20 mouse cellular contexts compared by ENCODE assay signal in genomic region chr13:73496137-73496536, GRCm38 (mm10). TPM values are rescaled to one million over a fixed set of nuclear protein-coding genes. Genes with fewer than 3 reads are reported as not detected.
"Had no signal": no experiment of that assay in that cellular context is flagged by ENCODE, and none has a peak within 500 bp of the region (broad histone marks: within the 10 kb centered on the region; RNA-seq: fewer than 3 reads in every experiment).

No protein-coding gene starts in this region.

- DNase-seq: lung, adult 18-20 months; lung, embryonic 14.5 days; lung, postnatal 14 days; lung, postnatal 4 days; midbrain, embryonic 14.5 days; right cerebral cortex, postnatal 14 days; thymus, adult 2 months; thymus, postnatal 25 days; thymus, postnatal 4 days had no signal

- H3K27me3 ChIP-seq: midbrain, embryonic 12.5 days; neural tube, embryonic 12.5 days; stomach, embryonic 15.5 days had no signal

- H3K4me1 ChIP-seq: midbrain, embryonic 10.5 days; midbrain, embryonic 12.5 days; neural tube, embryonic 12.5 days; stomach, embryonic 15.5 days had no signal

- H3K27ac ChIP-seq: midbrain, embryonic 10.5 days; midbrain, embryonic 12.5 days; neural tube, embryonic 12.5 days; stomach, embryonic 15.5 days; stomach, postnatal 0 days had no signal

- H3K9ac ChIP-seq: liver, embryonic 14.5 days; lung, embryonic 14.5 days; midbrain, embryonic 12.5 days; neural tube, embryonic 12.5 days; stomach, embryonic 15.5 days had no signal

- H3K9me3 ChIP-seq: midbrain, embryonic 10.5 days; midbrain, embryonic 12.5 days; neural tube, embryonic 12.5 days; stomach, embryonic 15.5 days had no signal

- H3K4me3 ChIP-seq: midbrain, embryonic 10.5 days; midbrain, embryonic 12.5 days; myocyte; neural tube, embryonic 12.5 days; stomach, embryonic 15.5 days had no signal

- ATAC-seq: midbrain, embryonic 16.5 days had no signal

- H3K4me2 ChIP-seq: lung, embryonic 14.5 days; midbrain, embryonic 12.5 days; neural tube, embryonic 12.5 days; stomach, embryonic 15.5 days had no signal

RNA-seq across cellular contexts. Expression of gene Slc6a3, which starts 40.4 kb away (rescaled TPM):
- total RNA-seq: megakaryocyte-erythroid progenitor cell, adult 5-6 weeks; neutrophil, adult 5-6 weeks had no signal
- polyA plus RNA-seq: myocyte; neural tube, embryonic 14.5 days; stomach, postnatal 0 days had no signal
